Comparison of ENCODE assay signal across 8 mouse cellular contexts in the genomic region with DNA sequence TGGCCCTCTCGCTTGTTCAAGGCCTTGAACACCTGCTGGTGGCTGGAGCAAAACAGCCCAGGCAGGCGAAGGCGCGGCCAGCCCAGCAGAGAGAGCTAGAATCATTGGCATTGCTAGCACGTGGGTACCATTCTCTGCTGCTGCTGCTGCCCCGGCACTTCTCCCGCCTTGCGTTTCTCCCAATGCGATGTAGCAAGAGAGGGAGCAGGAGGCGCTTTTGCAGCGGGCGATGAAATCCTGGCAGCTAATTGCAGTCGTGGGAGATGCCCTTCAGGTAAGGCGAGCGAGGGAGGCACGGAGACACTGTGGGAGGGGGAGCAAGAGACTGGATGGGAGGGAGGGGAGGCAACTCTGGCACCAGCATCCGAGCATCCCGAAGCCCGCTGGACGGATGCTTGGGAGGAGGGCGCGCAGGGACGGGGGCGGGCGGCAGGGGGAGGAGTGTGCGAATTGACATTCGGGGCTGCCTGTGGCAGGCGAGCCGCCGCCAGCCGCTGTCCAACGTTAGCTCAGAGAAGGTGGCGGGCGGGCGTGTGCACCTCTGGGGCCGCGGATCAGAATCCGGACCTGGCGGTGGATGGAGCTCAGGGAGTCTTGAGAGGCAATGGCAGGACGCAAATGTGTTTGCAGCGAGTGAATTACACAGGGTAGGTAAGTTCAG.
A peak's percentile ranks its signal among the peaks of the same experiment; 100 is the strongest.
DNase-seq lines count a peak whose midpoint lies in the region; ATAC-seq and TF ChIP-seq lines count a peak whose summit lies in the region.

No protein-coding gene starts in this region.

- no peaks in the 10 kb centered on the region for H3K9me3 ChIP-seq in lung, postnatal 0 days (ENCODE audit: low read length)
- no peaks in the 10 kb centered on the region for H3K9me3 ChIP-seq in heart, embryonic 14.5 days (ENCODE audit: control insufficient read depth, low read length)
- no peaks in the 10 kb centered on the region for H3K9me3 ChIP-seq in neural tube, embryonic 12.5 days

- no peak overlapping the region for H3K9ac ChIP-seq in lung, postnatal 0 days (replicated peaks; ENCODE audit: low read depth)
- no peak overlapping the region for H3K9ac ChIP-seq in heart, embryonic 14.5 days (ENCODE audit: low read length)
- peak overlapping the region; percentile 61 for H3K9ac ChIP-seq in neural tube, embryonic 12.5 days

- H3K4me3 ChIP-seq in lung, postnatal 0 days (ENCODE audit: low read depth, low read length): no peak overlapping the region
- peak overlapping the region; percentile 11 to 26 for H3K4me3 ChIP-seq in heart, embryonic 14.5 days (ENCODE audit: control insufficient read depth in 1 of 2, insufficient read depth in 1 of 2, low read depth in 1 of 2, low read length in 2 of 2)
- peak overlapping the region; percentile 39 for H3K4me3 ChIP-seq in neural tube, embryonic 12.5 days

- ATAC-seq in lung, postnatal 0 days: no peak
- ATAC-seq in heart, embryonic 14.5 days (ENCODE audit: insufficient number of reproducible peaks, insufficient read depth, low FRiP score, low read depth): no peak
- peak; percentile 91 for ATAC-seq in neural tube, embryonic 12.5 days (ENCODE audit: low FRiP score, low read depth)
- no peak for ATAC-seq in activated CD4-positive, CD25-positive, alpha-beta regulatory T cell, adult 4 months
- no peak for ATAC-seq in megakaryocyte, adult 5-6 weeks (ENCODE audit: poor library complexity, severe bottlenecking)

- DNase-seq in lung, postnatal 0 days (ENCODE audit: low spot score): peak; percentile 29
- no peak for DNase-seq in lung, postnatal 25 days (ENCODE audit: low spot score)
- DNase-seq in cerebellum, postnatal 4 days (ENCODE audit: low spot score in 2 of 2): peak; percentile 33 to 61
- DNase-seq in left cerebral cortex, adult 9 months (ENCODE audit: low spot score in 2 of 2): peak; percentile 58 to 77

- H3K27me3 ChIP-seq in lung, postnatal 0 days (replicated peaks; ENCODE audit: insufficient read depth, low read length): peaks cover 11% of the 10 kb centered on the region
- H3K27me3 ChIP-seq in heart, embryonic 14.5 days (ENCODE audit: control insufficient read depth, insufficient read depth, low read length): peaks cover 43% of the 10 kb centered on the region
- H3K27me3 ChIP-seq in neural tube, embryonic 12.5 days (replicated peaks): peaks cover 10% of the 10 kb centered on the region; the same call in 1 of the 2 replicates

- no peak overlapping the region for H3K27ac ChIP-seq in lung, postnatal 0 days (ENCODE audit: low read length)
- no peak overlapping the region for H3K27ac ChIP-seq in heart, embryonic 14.5 days (replicated peaks in 1 of 2; ENCODE audit: control insufficient read depth in 1 of 2, insufficient read depth in 1 of 2, low read depth in 2 of 2, low read length in 2 of 2)
- H3K27ac ChIP-seq in neural tube, embryonic 12.5 days: peak overlapping the region; percentile 9; the same call in 1 of the 2 replicates

- H3K4me1 ChIP-seq in lung, postnatal 0 days (ENCODE audit: insufficient read depth, low read depth, low read length): no peaks in the 10 kb centered on the region
- H3K4me1 ChIP-seq in heart, embryonic 14.5 days (ENCODE audit: control insufficient read depth in 2 of 2, insufficient read depth in 2 of 2, low read length in 2 of 2): no peaks in the 10 kb centered on the region
- H3K4me1 ChIP-seq in neural tube, embryonic 12.5 days: peaks cover 8% of the 10 kb centered on the region; the same call in 1 of the 2 replicates

- TF ChIP-seq CTCF in lung, postnatal 0 days (IDR thresholded peaks at IDR 0.05): no peak

- 5% methylated on average over 39 of the region's 41 CpGs for WGBS in lung, postnatal 0 days
- WGBS in heart, embryonic 14.5 days: 2% methylated on average over 38 of the region's 41 CpGs
- WGBS in neural tube, embryonic 12.5 days: under 1% methylated on average over 41 of the region's 41 CpGs

- no peak for TF ChIP-seq EP300 in lung, postnatal 0 days (IDR thresholded peaks at IDR 0.05)

- peak overlapping the region; percentile 28; the same call in 1 of the 2 replicates for H3K4me2 ChIP-seq in lung, postnatal 0 days (replicated peaks; ENCODE audit: low read depth, low read length)
- H3K4me2 ChIP-seq in heart, embryonic 14.5 days (ENCODE audit: low read length): peak overlapping the region; percentile 40
- H3K4me2 ChIP-seq in neural tube, embryonic 12.5 days (replicated peaks): peak overlapping the region; percentile 75

- H3K36me3 ChIP-seq in lung, postnatal 0 days (ENCODE audit: insufficient read depth, low read length): no peaks in the 10 kb centered on the region
- no peaks in the 10 kb centered on the region for H3K36me3 ChIP-seq in heart, embryonic 14.5 days (ENCODE audit: control insufficient read depth, insufficient read depth, low read length)
- no peaks in the 10 kb centered on the region for H3K36me3 ChIP-seq in neural tube, embryonic 12.5 days
